Mouse (Mus musculus): ENCODE data around the gene Car14.
"Not testable (repeated sequence)": the region's sequence is repeated elsewhere in the genome, so short reads cannot be mapped to it uniquely, and the experiment has no call there.

Gene Car14

GRCm38 (mm10) chr3:95925087-95925486, 20.6 kb upstream of the Car14 start:
- no peak for DNase-seq (ENCODE audit: low read depth, low spot score)

GRCm38 (mm10) chr3:95924185-95924584, 19.7 kb upstream of the Car14 start:
- no peak for DNase-seq (ENCODE audit: low read depth, low spot score)

- not testable (repeated sequence) for DNase-seq (ENCODE audit: low read depth, low spot score)
These were observed 18.9 kb upstream of the Car14 start for GRCm38 (mm10) chr3:95923429-95923828.

GRCm38 (mm10) chr3:95920532-95920931, 16.0 kb upstream of the Car14 start:
- DNase-seq (ENCODE audit: low read depth, low spot score): not testable (repeated sequence)

GRCm38 (mm10) chr3:95916760-95917159, 12.3 kb upstream of the Car14 start:
- no peak for DNase-seq (ENCODE audit: low read depth, low spot score)

- DNase-seq (ENCODE audit: low read depth, low spot score): no peak
These were observed 10.2 kb upstream of the Car14 start for GRCm38 (mm10) chr3:95914706-95915105.

- no peak for DNase-seq (ENCODE audit: low read depth, low spot score)
These were observed 3.1 kb upstream of the Car14 start for GRCm38 (mm10) chr3:95907613-95908012.

- peak; percentile 52 for DNase-seq (ENCODE audit: low read depth, low spot score)
These were observed 2.4 kb upstream of the Car14 start for GRCm38 (mm10) chr3:95906860-95907259.

- peak; percentile 60 for DNase-seq (ENCODE audit: low read depth, low spot score)
These were observed 1.5 kb upstream of the Car14 start for GRCm38 (mm10) chr3:95905940-95906492.

- peak; percentile 55 for DNase-seq (ENCODE audit: low read depth, low spot score)
These were observed 852 bp upstream of the Car14 start for GRCm38 (mm10) chr3:95905146-95905939.

- DNase-seq (ENCODE audit: low read depth, low spot score): no peak
These were observed 563 bp downstream of the Car14 start for GRCm38 (mm10) chr3:95903753-95904502.

- DNase-seq (ENCODE audit: low read depth, low spot score): no peak
These were observed 1.8 kb downstream of the Car14 start for GRCm38 (mm10) chr3:95902643-95903042.

- DNase-seq (ENCODE audit: low read depth, low spot score): no peak
These were observed 2.2 kb downstream of the Car14 start for GRCm38 (mm10) chr3:95902373-95902625.

- DNase-seq (ENCODE audit: low read depth, low spot score): no peak
These were observed 2.7 kb downstream of the Car14 start for GRCm38 (mm10) chr3:95901616-95902372.

- no peak for DNase-seq (ENCODE audit: low read depth, low spot score)
These were observed 4.5 kb downstream of the Car14 start for GRCm38 (mm10) chr3:95899800-95900524.

- DNase-seq (ENCODE audit: low read depth, low spot score): not testable (repeated sequence)
These were observed 9.0 kb downstream of the Car14 start for GRCm38 (mm10) chr3:95895501-95895900.

GRCm38 (mm10) chr3:95894317-95895160, 10.0 kb downstream of the Car14 start:
- peak; percentile 37 for DNase-seq (ENCODE audit: low read depth, low spot score)

GRCm38 (mm10) chr3:95893606-95894316, 10.7 kb downstream of the Car14 start, which contains the start of gene Aph1a:
TSS of gene Aph1a (plus strand) at chr3:95893969.
- DNase-seq (ENCODE audit: low read depth, low spot score): peak; percentile 98

GRCm38 (mm10) chr3:95893126-95893525, 11.4 kb downstream of the Car14 start:
- peak; percentile 61 for DNase-seq (ENCODE audit: low read depth, low spot score)
